Mouse (Mus musculus): ENCODE results near the gene Zfp85.
"Not testable (repeated sequence)": the region's sequence is repeated elsewhere in the genome, so short reads cannot be mapped to it uniquely, and the experiment has no call there.

Gene Zfp85

DNA sequence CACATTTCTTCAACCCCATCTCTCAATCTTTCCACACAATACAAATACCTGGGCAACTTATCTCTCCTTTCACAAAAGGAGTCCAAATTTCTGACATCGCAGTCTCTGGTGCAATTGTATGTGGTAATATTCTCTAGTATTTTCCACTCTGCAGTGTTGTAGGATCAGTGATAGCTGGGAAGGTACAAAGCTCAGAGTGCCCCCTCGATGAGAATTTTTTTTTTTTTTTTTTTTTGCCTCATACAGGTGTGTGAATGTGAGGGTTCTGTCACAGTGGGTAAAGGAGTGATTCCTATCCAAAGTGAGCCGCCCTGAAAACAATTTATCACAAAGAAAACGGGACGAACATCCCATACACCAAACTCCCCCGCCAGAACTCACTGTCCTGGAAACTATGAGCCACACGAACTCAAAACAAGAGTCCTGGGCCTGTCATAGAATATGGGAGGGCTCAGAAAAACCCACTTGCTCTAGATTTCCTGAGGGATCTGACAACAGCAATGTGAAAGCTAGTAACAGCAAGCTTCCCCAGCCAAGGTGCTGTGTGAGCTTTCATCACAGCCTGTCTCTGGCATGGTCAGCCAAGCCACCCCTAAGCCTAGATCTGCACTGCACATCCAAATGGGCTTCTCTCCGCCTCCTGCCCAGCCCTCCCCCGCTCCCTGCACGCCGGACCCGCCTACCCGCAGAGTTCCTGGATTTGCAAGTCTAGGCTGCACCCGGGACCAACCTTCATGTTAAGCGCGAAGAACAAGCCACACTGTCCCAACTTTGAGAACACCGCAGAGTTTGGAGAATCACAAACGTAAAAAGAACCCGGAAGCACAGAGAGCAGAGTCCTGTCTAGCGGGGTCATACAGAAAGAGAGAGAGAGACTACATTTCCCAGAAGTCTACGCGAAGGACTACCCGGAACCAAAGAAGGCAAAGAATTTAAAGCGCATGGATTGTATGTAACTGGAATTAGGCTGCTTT, at the start of gene Zfp85:
TSS of gene Zfp85 (minus strand) at position 896 of the 974 bp plus-strand sequence.
- POLR2A ChIA-PET = interaction anchor here in 3 of 4 experiments (0.6 to 4.5 kb wide), 26 partner anchors 8 to 204 kb away, joined by 3 to 44 read pairs (median 4); partner anchors contain the start of genes Zfp493 (in 2 of the 3), Zfp273 (in 1 of the 3) and Zfp65 (in 1 of the 3)
- CTCF ChIA-PET = interaction anchor here in 3 of 4 experiments (0.6 to 1.4 kb wide), 4 partner anchors 24 to 177 kb away, joined by 3 to 6 read pairs (median 3); partner anchors contain the start of genes Gm49345 (in 1 of the 3) and Zfp729a (in 1 of the 3)

GRCm38 (mm10) chr13:67799151-67799550, 44.1 kb upstream of the Zfp85 start:
- CTCF ChIA-PET = interaction anchor here in 1 of 4 experiments (0.8 kb wide), 1 partner anchor 46 kb away, joined by 3 read pairs; no protein-coding TSS in a partner anchor
- POLR2A ChIA-PET = interaction anchor here in 3 of 4 experiments (0.5 to 4.8 kb wide), 35 partner anchors 9 to 484 kb away, joined by 3 to 34 read pairs (median 4); partner anchors contain the start of genes Zfp729b (in 2 of the 3), BC048507 (in 1 of the 3), Gm10037 (in 1 of the 3) and Zfp493 (in 1 of the 3)

DNA sequence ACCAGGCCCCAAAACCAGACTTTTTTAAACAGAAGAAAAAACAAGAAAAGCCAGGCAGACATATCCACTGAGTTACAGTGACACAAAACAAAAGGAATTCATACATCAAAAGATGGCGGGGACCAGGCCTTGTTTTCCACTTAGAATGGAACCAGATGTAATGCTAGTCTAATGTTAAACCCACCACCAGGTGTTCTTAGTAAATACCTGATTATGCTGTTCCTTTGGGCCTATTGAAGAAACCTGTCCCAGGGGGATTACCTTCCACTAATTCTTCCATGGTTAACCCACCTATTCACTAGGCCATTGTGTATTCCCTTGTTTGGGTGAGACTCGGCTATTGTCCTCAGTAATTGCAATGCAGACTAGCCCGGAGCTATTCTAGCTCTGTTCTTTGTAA, 43.6 kb upstream of the Zfp85 start:
- ChIA-PET POLR2A (interaction anchor here in 3 of 4 experiments (0.5 to 4.8 kb wide), 33 partner anchors 8 to 483 kb away, joined by 3 to 34 read pairs (median 4); partner anchors contain the start of genes Zfp729b (in 2 of the 3), BC048507 (in 1 of the 3), Gm10037 (in 1 of the 3) and Zfp493 (in 1 of the 3)), CTCF (interaction anchor here in 1 of 4 experiments (0.8 kb wide), 1 partner anchor 46 kb away, joined by 3 read pairs; no protein-coding TSS in a partner anchor)

DNA sequence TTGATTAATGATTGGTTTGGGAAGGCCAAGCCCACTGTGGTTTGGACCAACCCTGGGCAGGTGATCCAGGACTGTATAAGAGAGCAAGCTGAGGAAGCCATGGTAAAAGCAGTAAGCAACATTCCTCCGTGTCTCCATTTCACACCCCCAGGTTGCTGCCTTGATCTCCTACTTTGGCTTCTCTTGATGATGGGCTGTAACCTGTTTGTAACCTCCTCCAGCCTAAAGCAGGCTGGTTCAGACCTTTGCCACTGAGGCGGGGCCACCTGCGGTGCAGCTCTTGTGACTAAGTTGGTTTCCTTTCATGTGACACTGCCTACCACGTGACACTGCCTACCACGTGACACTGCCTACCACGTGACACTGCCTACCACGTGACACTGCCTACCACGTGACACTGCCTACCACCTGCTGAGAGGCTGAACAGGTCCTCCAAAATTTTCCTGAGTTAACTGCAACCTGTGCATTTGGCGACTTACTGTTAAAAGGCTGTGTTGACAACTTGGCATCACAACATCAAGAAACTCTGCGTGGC, 37.0 kb upstream of the Zfp85 start:
- POLR2A ChIA-PET = interaction anchor here in 3 of 4 experiments (0.6 to 1.2 kb wide), 20 partner anchors 8 to 155 kb away, joined by 3 to 10 read pairs (median 4); partner anchors contain the start of genes Zfp493 (in 2 of the 3), Gm10037 (in 1 of the 3), Gm49345 (in 1 of the 3) and Zfp729a (in 1 of the 3)
- CTCF ChIA-PET = no interaction called here

DNA sequence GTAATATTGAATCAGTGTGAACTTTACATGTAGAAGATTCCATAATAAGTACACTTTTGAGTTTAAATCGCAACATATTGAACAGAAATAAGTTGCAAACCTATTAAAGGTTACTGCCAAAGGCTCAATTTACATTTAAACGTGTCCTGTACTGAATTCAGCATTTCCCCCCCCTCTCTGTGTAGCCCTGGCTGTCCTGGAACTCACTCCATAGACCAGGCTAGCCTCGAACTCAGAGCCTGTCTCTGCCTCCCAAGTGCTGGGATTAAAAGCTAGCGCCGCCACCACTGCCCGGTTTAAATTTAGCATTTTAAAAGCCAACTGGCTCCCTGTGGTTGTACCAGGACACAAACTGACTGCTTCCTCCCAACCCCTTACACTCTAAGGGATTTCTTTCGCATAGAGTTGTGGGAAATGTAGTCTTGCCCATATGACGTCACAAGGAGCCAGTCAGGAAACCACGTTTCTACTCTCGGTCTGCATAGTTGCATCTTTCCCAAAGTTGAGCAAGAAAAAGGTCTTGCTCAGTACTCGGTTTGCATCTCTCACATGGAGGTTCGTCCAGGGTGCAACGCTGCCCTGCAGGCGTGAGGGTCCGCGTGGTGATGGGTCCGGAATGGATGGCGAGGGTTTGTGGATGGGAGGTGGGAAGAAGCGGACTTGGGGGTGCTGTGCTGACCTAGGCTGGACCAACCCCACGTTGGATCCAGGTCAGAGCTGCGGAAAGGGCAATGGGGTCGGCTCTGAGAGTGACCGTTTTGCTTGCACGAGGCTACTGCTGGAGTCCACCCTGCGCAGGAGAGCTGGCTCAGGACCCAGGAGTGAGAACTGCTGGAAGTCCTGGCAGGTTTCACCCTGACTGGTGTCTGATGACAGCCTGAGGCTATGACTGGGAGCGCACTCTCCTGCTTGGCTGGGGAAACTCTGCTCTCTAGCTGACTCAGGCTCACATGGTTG, 24.5 kb upstream of the Zfp85 start, which contains the start of gene Zfp493:
TSS of gene Zfp493 (plus strand) at position 429 of the 957 bp plus-strand sequence.
- ChIA-PET POLR2A (interaction anchor here in 3 of 4 experiments (0.6 to 4.5 kb wide), 45 partner anchors 10 to 347 kb away, joined by 3 to 21 read pairs (median 4); partner anchors contain the start of genes Zfp85 (in 2 of the 3) and Zfp65 (in 1 of the 3)), CTCF (interaction anchor here in 2 of 4 experiments (0.6 to 1.4 kb wide), 3 partner anchors 65 to 757 kb away, joined by 3 to 6 read pairs (median 4); no protein-coding TSS in a partner anchor)

GRCm38 (mm10) chr13:67763031-67763768, 8.2 kb upstream of the Zfp85 start:
- ChIA-PET CTCF (no interaction called here), POLR2A (interaction anchor here in 2 of 4 experiments (0.5 to 1.5 kb wide), 4 partner anchors 12 to 267 kb away, joined by 3 to 6 read pairs (median 4); partner anchors contain the start of gene Zfp493 (in 1 of the 2))

DNA sequence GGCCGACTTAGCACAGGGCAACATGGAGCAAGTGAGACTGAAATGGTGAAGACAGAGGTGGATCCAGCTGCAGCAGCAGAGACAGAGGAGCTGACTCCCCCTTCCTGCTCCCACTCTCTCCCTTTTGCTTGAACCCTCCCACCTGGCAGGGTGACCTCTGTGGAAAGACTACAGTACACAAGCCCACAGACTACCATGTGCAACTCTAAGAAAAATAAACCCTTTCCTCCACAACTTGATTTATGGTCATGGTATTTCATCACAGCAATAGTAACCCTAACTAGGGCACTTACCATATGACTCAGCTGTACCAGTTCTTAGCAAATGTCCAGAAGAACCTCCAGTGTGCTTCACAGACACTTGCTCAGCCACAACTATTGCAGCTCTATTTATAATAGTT, 4.9 kb upstream of the Zfp85 start:
- CTCF ChIA-PET = no interaction called here

GRCm38 (mm10) chr13:67755761-67756160, 733 bp upstream of the Zfp85 start:
- ChIA-PET POLR2A (interaction anchor here in 2 of 4 experiments (0.7 to 4.5 kb wide), 19 partner anchors 9 to 167 kb away, joined by 3 to 44 read pairs (median 7); partner anchors contain the start of genes Zfp493 (in 2 of the 2), Zfp273 (in 1 of the 2) and Zfp65 (in 1 of the 2)), CTCF (interaction anchor here in 1 of 4 experiments (0.9 kb wide), 1 partner anchor 23 kb away, joined by 3 read pairs; no protein-coding TSS in a partner anchor)

More for the DNA sequence above, 4.9 kb upstream of the Zfp85 start:
- POLR2A ChIA-PET = interaction anchor here in 3 of 4 experiments (0.6 to 1.5 kb wide), 6 partner anchors 16 to 631 kb away, joined by 3 to 6 read pairs (median 4); no protein-coding TSS in a partner anchor

DNA sequence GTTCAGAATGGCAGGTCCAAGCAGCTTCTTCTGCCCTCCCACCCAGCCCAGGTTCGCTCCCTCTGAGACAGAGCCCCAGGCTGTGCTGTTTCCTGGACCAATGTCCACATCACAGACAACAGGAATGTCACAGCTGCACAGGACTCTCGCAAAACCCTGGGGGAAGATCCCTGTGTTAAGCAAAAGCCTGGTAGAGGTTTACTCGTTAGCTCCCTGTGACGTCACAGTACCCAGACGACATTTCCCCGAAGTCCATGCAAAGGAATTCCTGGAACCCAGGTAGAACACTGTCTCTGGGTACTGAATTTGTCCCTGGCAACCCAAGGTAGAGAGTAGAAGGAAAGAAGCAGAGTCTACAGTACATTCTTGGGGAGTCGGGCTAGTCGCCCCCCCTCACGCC, 11.1 kb downstream of the Zfp85 start:
- CTCF ChIA-PET = interaction anchor here in 1 of 4 experiments (2.3 kb wide), 1 partner anchor 100 kb away, joined by 7 read pairs; no protein-coding TSS in a partner anchor
- POLR2A ChIA-PET = interaction anchor here (0.7 to 3.4 kb wide), 54 partner anchors 8 to 1798 kb away, joined by 3 to 44 read pairs (median 4); partner anchors contain the start of genes Zfp493 (in 2 of the 4), Zfp65 (in 2 of the 4), Zfp85 (in 2 of the 4) and Gm49345 (in 1 of the 4)

GRCm38 (mm10) chr13:67742941-67743340, 12.1 kb downstream of the Zfp85 start:
- ChIA-PET POLR2A (interaction anchor here in 3 of 4 experiments (0.5 to 3.4 kb wide), 42 partner anchors 9 to 549 kb away, joined by 3 to 44 read pairs (median 4); partner anchors contain the start of genes Zfp65 (in 2 of the 3), Zfp85 (in 2 of the 3), Gm49345 (in 1 of the 3) and Zfp455 (in 1 of the 3)), CTCF (interaction anchor here in 1 of 4 experiments (2.3 kb wide), 1 partner anchor 101 kb away, joined by 7 read pairs; no protein-coding TSS in a partner anchor)

- POLR2A ChIA-PET = interaction anchor here in 2 of 4 experiments (1.1 to 1.7 kb wide), 3 partner anchors 9 to 11 kb away, joined by 3 to 6 read pairs (median 5); no protein-coding TSS in a partner anchor
- CTCF ChIA-PET = not testable (repeated sequence)
These were observed 20.6 kb downstream of the Zfp85 start for GRCm38 (mm10) chr13:67734391-67734790.

GRCm38 (mm10) chr13:67729441-67729840, 25.6 kb downstream of the Zfp85 start:
- POLR2A ChIA-PET = interaction anchor here in 2 of 4 experiments (0.7 to 2.2 kb wide), 11 partner anchors 14 to 460 kb away, joined by 3 to 22 read pairs (median 4); partner anchors contain the start of genes Zfp738 (in 1 of the 2) and Zfp85 (in 1 of the 2)
- CTCF ChIA-PET = interaction anchor here in 2 of 4 experiments (0.6 to 1.9 kb wide), 2 partner anchors 92 to 115 kb away, joined by 5 to 10 read pairs; partner anchors contain the start of genes Gm49345 (in 1 of the 2) and Zfp729a (in 1 of the 2)

GRCm38 (mm10) chr13:67728641-67729318, 26.2 kb downstream of the Zfp85 start, which contains the start of gene Zfp65:
Gene Zfp65, minus strand, starts transcription at chr13:67729173.
- CTCF ChIA-PET = interaction anchor here in 2 of 4 experiments (1.0 to 1.9 kb wide), 2 partner anchors 92 to 116 kb away, joined by 3 to 5 read pairs; partner anchors contain the start of genes Gm49345 (in 1 of the 2) and Zfp729a (in 1 of the 2)
- POLR2A ChIA-PET = interaction anchor here (0.6 to 2.2 kb wide), 26 partner anchors 10 to 1345 kb away, joined by 3 to 22 read pairs (median 3); partner anchors contain the start of genes Gm10037 (in 1 of the 4), Zfp493 (in 1 of the 4), Zfp738 (in 1 of the 4) and Zfp85 (in 1 of the 4)

DNA sequence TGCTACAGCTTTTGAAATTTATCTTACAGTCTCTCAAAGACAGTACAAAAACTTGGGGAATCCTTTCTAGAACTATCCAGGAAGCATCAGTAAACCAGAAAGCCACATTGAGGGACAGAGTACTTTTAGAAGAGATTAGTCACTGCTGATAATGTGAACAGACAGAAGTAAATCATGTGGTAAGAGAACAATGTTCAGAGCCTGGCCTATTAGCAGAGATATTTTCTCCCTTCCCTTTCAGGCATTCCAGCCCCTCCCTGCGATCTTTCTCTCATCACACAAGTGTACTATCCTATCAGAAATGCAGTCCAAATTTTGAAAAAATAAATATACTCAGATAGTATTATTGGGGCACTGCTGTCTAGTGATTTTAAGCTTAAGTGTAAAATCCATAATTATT, 26.9 kb downstream of the Zfp85 start:
- CTCF ChIA-PET = interaction anchor here in 2 of 4 experiments (1.0 to 1.9 kb wide), 2 partner anchors 91 to 117 kb away, joined by 3 to 5 read pairs; partner anchors contain the start of genes Gm49345 (in 1 of the 2) and Zfp729a (in 1 of the 2)
- POLR2A ChIA-PET = interaction anchor here (0.6 to 2.2 kb wide), 22 partner anchors 11 to 1345 kb away, joined by 3 to 22 read pairs (median 3); partner anchors contain the start of genes Gm10037 (in 1 of the 4) and Zfp493 (in 1 of the 4)

Measured in embryonic stem cell, embryonic (primary cell).